Mouse (Mus musculus) heart, embryonic 12.5 days (tissue): ENCODE data around the gene Tpr. TPM values are rescaled to one million over a fixed set of nuclear protein-coding genes. Genes with fewer than 3 reads are reported as not detected.

ENCODE experiments used
- ATAC-seq: fragments of 200-750 bp; cut with Nextera tagmentation; 2 replicates; pipeline ENCODE4 v1.8.0; 2017; ENCODE audit warnings: moderate TSS enrichment, moderate library complexity; ENCODE audit not compliant: insufficient number of reproducible peaks, low FRiP score
- H3K27ac ChIP-seq: fragments of 300-500 bp; sonication (generic); 2 replicates; pipeline ENCODE4 v1.5.1; 2016; ENCODE audit warnings: mild to moderate bottlenecking, moderate library complexity; ENCODE audit not compliant: poor library complexity, severe bottlenecking
- H3K27me3 ChIP-seq: fragments of 300-500 bp; sonication (generic); replicated peaks from 2 replicates; pipeline ENCODE4 v1.6.1; 2016; ENCODE audit warnings: mild to moderate bottlenecking, moderate library complexity
- H3K36me3 ChIP-seq: fragments of 300-500 bp; sonication (generic); 2 replicates; pipeline ENCODE4 v1.6.1; 2016; ENCODE audit warnings: mild to moderate bottlenecking, moderate library complexity
- H3K4me1 ChIP-seq: fragments of 300-500 bp; sonication (generic); replicated peaks from 2 replicates; pipeline ENCODE4 v1.6.1; 2016; ENCODE audit warnings: mild to moderate bottlenecking
- H3K4me2 ChIP-seq: fragments of 300-500 bp; sonication (generic); 2 replicates; pipeline ENCODE4 v1.6.1; 2016; ENCODE audit warnings: mild to moderate bottlenecking, moderate library complexity
- H3K4me3 ChIP-seq: fragments of 300-500 bp; sonication (generic); 2 replicates; pipeline ENCODE4 v1.5.1; 2016; ENCODE audit warnings: mild to moderate bottlenecking
- H3K9ac ChIP-seq: fragments of 300-500 bp; sonication (generic); 2 replicates; pipeline ENCODE4 v1.6.1; 2016; ENCODE audit warnings: mild to moderate bottlenecking, moderate library complexity
- H3K9me3 ChIP-seq: fragments of 300-500 bp; sonication (generic); replicated peaks from 2 replicates; pipeline ENCODE4 v1.6.1; 2016; ENCODE audit warnings: mild to moderate bottlenecking, moderate library complexity
- WGBS: fragments of 180-500 bp; shearing (Covaris S2); methylation state at CpG from one replicate; pipeline ENCODE4 v1.1.7; 2016; 5-methylcytosine and 5-hydroxymethylcytosine counted together
- polyA plus RNA-seq: library from polyadenylated mRNA; unstranded; fragments of >200 nt; fragmentation: Nextera tagmentation; extraction: Ambion mirVana; gene quantifications from 2 replicates; pipeline ENCODE4 v1.2.1, GENCODE M21; 2016

The Tpr gene
- polyA plus RNA-seq, 1 experiment from 2014 or later, result 151 TPM

- Histone ChIP-seq H3K9me3 (no peaks in the 10 kb centered on the region), H3K36me3 (peaks cover 40% of the 10 kb centered on the region), H3K4me1 (no peaks in the 10 kb centered on the region), H3K4me2 (no peak overlapping the region), H3K4me3 (no peak overlapping the region), H3K27ac (no peak overlapping the region), H3K9ac (no peak overlapping the region), H3K27me3 (no peaks in the 10 kb centered on the region)
- 71% methylated on average over 3 of the region's 3 CpGs for WGBS
- ATAC-seq, result no peak
Measured at GRCm38 (mm10) chr1:150404555-150404954, 11.9 kb downstream of the Tpr start.

GRCm38 (mm10) chr1:150407285-150407684 is 14.6 kb downstream of the Tpr start:
- 69% methylated on average over 9 of the region's 9 CpGs for WGBS
- no peak overlapping the region for H3K9ac ChIP-seq
- H3K9me3 ChIP-seq, result no peaks in the 10 kb centered on the region
- H3K4me3 ChIP-seq, result no peak overlapping the region
- H3K4me2 ChIP-seq, result no peak overlapping the region
- ATAC-seq, result no peak
- H3K36me3 ChIP-seq, result peaks cover 49% of the 10 kb centered on the region
- H3K27ac ChIP-seq, result no peak overlapping the region
- H3K27me3 ChIP-seq, result no peaks in the 10 kb centered on the region
- H3K4me1 ChIP-seq, result no peaks in the 10 kb centered on the region

- 95% methylated on average over 6 of the region's 6 CpGs for WGBS
- Histone ChIP-seq H3K9ac (no peak overlapping the region), H3K4me3 (no peak overlapping the region), H3K36me3 (peaks cover 60% of the 10 kb centered on the region), H3K9me3 (no peaks in the 10 kb centered on the region), H3K4me1 (no peaks in the 10 kb centered on the region), H3K27me3 (no peaks in the 10 kb centered on the region), H3K27ac (no peak overlapping the region), H3K4me2 (no peak overlapping the region)
- ATAC-seq, result no peak
Measured at GRCm38 (mm10) chr1:150409996-150410395, 17.4 kb downstream of the Tpr start.

GRCm38 (mm10) chr1:150416006-150416405 is 23.4 kb downstream of the Tpr start:
- ATAC-seq, result no peak

GRCm38 (mm10) chr1:150418426-150418825 is 25.8 kb downstream of the Tpr start:
- no peaks in the 10 kb centered on the region for H3K27me3 ChIP-seq
- no peaks in the 10 kb centered on the region for H3K4me1 ChIP-seq
- no peaks in the 10 kb centered on the region for H3K9me3 ChIP-seq
- H3K27ac ChIP-seq, result no peak overlapping the region
- 97% methylated on average over 4 of the region's 4 CpGs for whole genome bisulfite sequencing
- H3K9ac ChIP-seq, result no peak overlapping the region
- H3K4me2 ChIP-seq, result no peak overlapping the region
- H3K4me3 ChIP-seq, result no peak overlapping the region
- peaks cover 67% of the 10 kb centered on the region for H3K36me3 ChIP-seq
- no peak for ATAC-seq

More at GRCm38 (mm10) chr1:150416006-150416405, 23.4 kb downstream of the Tpr start:
- no peak overlapping the region for H3K4me2 ChIP-seq
- H3K4me1 ChIP-seq, result no peaks in the 10 kb centered on the region
- no peak overlapping the region for H3K4me3 ChIP-seq
- H3K27me3 ChIP-seq, result no peaks in the 10 kb centered on the region
- H3K36me3 ChIP-seq, result peaks cover 71% of the 10 kb centered on the region
- H3K9me3 ChIP-seq, result no peaks in the 10 kb centered on the region
- no peak overlapping the region for H3K27ac ChIP-seq
- H3K9ac ChIP-seq, result no peak overlapping the region
- WGBS, result 86% methylated on average over 3 of the region's 3 CpGs

GRCm38 (mm10) chr1:150425665-150426064 is 33.0 kb downstream of the Tpr start:
- Histone ChIP-seq H3K4me2 (no peak overlapping the region), H3K9ac (no peak overlapping the region), H3K27me3 (no peaks in the 10 kb centered on the region), H3K9me3 (no peaks in the 10 kb centered on the region), H3K4me1 (no peaks in the 10 kb centered on the region), H3K4me3 (no peak overlapping the region), H3K27ac (no peak overlapping the region), H3K36me3 (peaks cover 68% of the 10 kb centered on the region)
- 77% methylated on average over 9 of the region's 9 CpGs for WGBS
- ATAC-seq, result no peak

GRCm38 (mm10) chr1:150426216-150426615 is 33.6 kb downstream of the Tpr start:
- Histone ChIP-seq H3K27me3 (no peaks in the 10 kb centered on the region), H3K4me1 (no peaks in the 10 kb centered on the region), H3K9ac (no peak overlapping the region), H3K36me3 (peaks cover 73% of the 10 kb centered on the region), H3K4me2 (no peak overlapping the region), H3K9me3 (no peaks in the 10 kb centered on the region), H3K4me3 (no peak overlapping the region), H3K27ac (no peak overlapping the region)
- WGBS, result 75% methylated on average over 3 of the region's 3 CpGs
- no peak for ATAC-seq

GRCm38 (mm10) chr1:150438641-150439040 is 46.0 kb downstream of the Tpr start:
- Histone ChIP-seq H3K4me2 (no peak overlapping the region), H3K27ac (no peak overlapping the region), H3K36me3 (peaks cover 65% of the 10 kb centered on the region), H3K4me3 (no peak overlapping the region), H3K9me3 (no peaks in the 10 kb centered on the region), H3K4me1 (no peaks in the 10 kb centered on the region), H3K9ac (no peak overlapping the region), H3K27me3 (no peaks in the 10 kb centered on the region)
- WGBS, result 92% methylated on average over 3 of the region's 3 CpGs
- ATAC-seq, result no peak

GRCm38 (mm10) chr1:150441731-150442130 is 49.1 kb downstream of the Tpr start:
- H3K4me1 ChIP-seq, result no peaks in the 10 kb centered on the region
- no peak for ATAC-seq
- peaks cover 61% of the 10 kb centered on the region for H3K36me3 ChIP-seq
- no peaks in the 10 kb centered on the region for H3K9me3 ChIP-seq
- H3K4me3 ChIP-seq, result no peak overlapping the region
- no peak overlapping the region for H3K27ac ChIP-seq
- H3K9ac ChIP-seq, result no peak overlapping the region
- WGBS, result 70% methylated on average over 4 of the region's 4 CpGs
- H3K4me2 ChIP-seq, result no peak overlapping the region
- no peaks in the 10 kb centered on the region for H3K27me3 ChIP-seq

GRCm38 (mm10) chr1:150458977-150459376 is 66.3 kb downstream of the Tpr start:
- Histone ChIP-seq H3K4me3 (no peak overlapping the region), H3K36me3 (no peaks in the 10 kb centered on the region), H3K27me3 (no peaks in the 10 kb centered on the region), H3K9ac (no peak overlapping the region), H3K27ac (no peak overlapping the region), H3K4me2 (no peak overlapping the region), H3K4me1 (peaks cover 9% of the 10 kb centered on the region; the same call in 1 of the 2 replicates), H3K9me3 (no peaks in the 10 kb centered on the region)
- no peak for ATAC-seq
- 41% methylated on average over 5 of the region's 5 CpGs for WGBS

GRCm38 (mm10) chr1:150459599-150459998 is 67.0 kb downstream of the Tpr start:
- H3K4me3 ChIP-seq, result no peak overlapping the region
- H3K27me3 ChIP-seq, result no peaks in the 10 kb centered on the region
- no peak for ATAC-seq
- H3K9ac ChIP-seq, result no peak overlapping the region
- no peak overlapping the region for H3K27ac ChIP-seq
- WGBS, result 80% methylated on average over 3 of the region's 3 CpGs
- no peak overlapping the region for H3K4me2 ChIP-seq
- H3K4me1 ChIP-seq, result peaks cover 9% of the 10 kb centered on the region; the same call in 1 of the 2 replicates
- H3K36me3 ChIP-seq, result no peaks in the 10 kb centered on the region
- no peaks in the 10 kb centered on the region for H3K9me3 ChIP-seq

- Histone ChIP-seq H3K4me1 (peaks cover 9% of the 10 kb centered on the region; the same call in 1 of the 2 replicates), H3K27ac (no peak overlapping the region), H3K27me3 (no peaks in the 10 kb centered on the region), H3K4me2 (no peak overlapping the region), H3K4me3 (no peak overlapping the region), H3K9me3 (no peaks in the 10 kb centered on the region), H3K36me3 (no peaks in the 10 kb centered on the region), H3K9ac (no peak overlapping the region)
- WGBS, result 57% methylated on average over 7 of the region's 7 CpGs
- no peak for ATAC-seq
Measured at GRCm38 (mm10) chr1:150460595-150460994, 68.0 kb downstream of the Tpr start.
